Mouse (Mus musculus): ENCODE results near the gene Rab23. TPM values are rescaled to one million over a fixed set of nuclear protein-coding genes. Genes with fewer than 3 reads are reported as not detected.
A peak's percentile ranks its signal among the peaks of the same experiment; 100 is the strongest.

Rab23 gene
- total RNA-seq, 2 experiments from 2014 or later, result 27.2 to 31.4 TPM

DNA sequence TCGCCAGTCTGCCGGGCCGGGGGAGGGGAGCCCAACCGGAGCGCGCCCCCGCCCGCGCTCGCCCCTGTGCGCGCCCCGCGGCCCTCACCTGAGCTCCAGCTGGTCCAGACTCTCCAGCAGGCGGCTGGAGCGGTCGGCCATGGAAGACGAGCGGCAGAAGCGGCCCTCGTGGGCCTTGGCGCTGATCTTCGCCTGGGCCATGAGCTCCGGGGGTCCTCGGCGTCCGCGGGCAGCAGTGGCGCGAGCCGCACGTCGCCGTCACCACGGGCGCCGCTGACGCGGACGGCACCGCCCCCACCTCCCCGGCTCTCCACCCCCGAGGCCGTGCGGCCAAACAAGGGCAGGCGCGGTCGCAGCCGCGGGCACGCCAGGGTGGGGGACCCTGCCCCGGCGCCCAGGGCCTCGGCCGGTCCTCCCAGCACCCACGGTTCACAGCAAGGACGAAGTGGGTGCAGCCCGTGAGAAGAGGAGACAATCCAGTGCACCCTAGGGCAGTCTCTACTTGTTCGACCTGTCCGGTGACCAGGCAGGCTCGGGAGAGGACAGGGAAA, 37.9 kb downstream of the Rab23 start, which contains the start of gene Bag2:
Bag2 (minus strand) TSS at position 305 of the 551 bp plus-strand sequence.
- peak; percentile 38 to 42 for DNase-seq (ENCODE audit: low spot score in 2 of 2)
- intact Hi-C loops (cut with DNase I), result loop anchor here (5.0 to 10.0 kb wide), 2 partner anchors 125 to 207 kb away; no protein-coding TSS in a partner anchor

DNA sequence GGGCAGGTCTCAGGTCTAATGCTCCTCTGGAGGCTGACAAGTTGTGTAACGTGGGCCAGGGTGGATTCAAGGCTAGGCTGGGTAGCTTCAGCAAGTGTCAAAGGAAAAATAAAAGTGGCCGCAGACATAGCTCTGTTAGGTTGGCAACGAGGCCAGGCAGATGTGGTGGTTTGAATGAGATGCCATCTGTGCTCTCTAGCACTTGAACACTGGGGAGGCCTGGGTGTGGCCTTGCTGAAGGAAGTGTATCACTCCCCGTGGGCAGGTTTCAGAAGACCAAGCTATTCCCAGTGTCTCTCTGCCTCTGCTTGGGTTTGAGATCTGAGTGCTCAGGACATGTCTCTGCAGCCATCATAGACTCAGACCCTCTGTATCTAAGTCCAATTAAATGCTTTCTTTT, 38.8 kb downstream of the Rab23 start:
- DNase-seq (ENCODE audit: low spot score in 2 of 2), result peak in 1 of 2 experiments; percentile 39
- intact Hi-C loops (cut with DNase I), result loop anchor here (5.0 to 10.0 kb wide), 2 partner anchors 124 to 206 kb away; no protein-coding TSS in a partner anchor

DNA sequence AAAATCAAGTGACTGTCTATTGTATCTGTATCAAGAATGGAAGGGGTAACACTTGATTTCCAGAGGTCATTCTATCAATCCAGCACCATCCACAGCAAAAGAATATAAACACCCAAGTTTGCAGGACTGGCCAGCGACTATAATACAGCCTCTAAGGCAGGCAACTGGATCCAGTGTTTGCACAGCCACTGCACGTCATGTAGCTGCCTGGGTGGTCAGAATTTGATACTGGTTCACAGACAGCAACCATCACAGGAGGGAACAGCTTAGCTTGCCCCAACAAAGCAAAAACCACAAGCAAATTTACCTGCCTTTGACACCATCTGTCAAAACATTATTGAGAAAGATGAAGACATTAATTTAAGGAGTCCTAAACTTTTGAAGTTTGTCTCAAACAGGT, 44.1 kb downstream of the Rab23 start:
- intact Hi-C loops (cut with DNase I), result no loop called here
- no peak for DNase-seq (ENCODE audit: low spot score in 2 of 2)

DNA sequence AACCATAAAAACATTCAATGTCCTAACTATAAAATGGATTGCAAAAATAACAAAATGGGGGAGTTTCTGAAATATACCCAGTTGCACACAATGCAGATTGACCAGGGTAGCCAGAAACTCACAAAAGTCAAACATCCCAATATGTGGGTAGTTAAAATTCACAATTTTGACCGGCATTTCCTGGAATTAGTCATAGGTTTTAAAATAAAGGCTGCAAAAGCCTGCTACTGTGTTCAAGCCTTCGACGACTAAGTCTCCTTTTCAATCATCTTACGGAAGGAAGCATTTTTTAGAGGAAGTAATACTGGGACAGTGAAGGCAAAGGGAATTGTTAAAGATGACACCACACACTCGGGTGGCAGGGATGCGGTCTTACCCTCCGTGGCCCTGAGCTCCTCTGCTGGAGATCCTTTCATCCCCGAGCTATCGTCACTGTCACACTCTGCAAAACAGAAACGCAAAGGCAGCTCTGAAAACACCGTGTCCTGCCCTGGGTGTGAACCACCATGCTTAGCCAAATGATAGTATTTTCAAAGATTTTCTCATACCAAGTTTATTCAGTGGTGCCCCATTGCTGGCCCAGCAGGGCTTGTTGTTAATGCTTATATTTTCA, 45.9 kb downstream of the Rab23 start:
- DNase-seq (ENCODE audit: low spot score in 2 of 2), result no peak
- intact Hi-C loops (cut with DNase I), result no loop called here

DNA sequence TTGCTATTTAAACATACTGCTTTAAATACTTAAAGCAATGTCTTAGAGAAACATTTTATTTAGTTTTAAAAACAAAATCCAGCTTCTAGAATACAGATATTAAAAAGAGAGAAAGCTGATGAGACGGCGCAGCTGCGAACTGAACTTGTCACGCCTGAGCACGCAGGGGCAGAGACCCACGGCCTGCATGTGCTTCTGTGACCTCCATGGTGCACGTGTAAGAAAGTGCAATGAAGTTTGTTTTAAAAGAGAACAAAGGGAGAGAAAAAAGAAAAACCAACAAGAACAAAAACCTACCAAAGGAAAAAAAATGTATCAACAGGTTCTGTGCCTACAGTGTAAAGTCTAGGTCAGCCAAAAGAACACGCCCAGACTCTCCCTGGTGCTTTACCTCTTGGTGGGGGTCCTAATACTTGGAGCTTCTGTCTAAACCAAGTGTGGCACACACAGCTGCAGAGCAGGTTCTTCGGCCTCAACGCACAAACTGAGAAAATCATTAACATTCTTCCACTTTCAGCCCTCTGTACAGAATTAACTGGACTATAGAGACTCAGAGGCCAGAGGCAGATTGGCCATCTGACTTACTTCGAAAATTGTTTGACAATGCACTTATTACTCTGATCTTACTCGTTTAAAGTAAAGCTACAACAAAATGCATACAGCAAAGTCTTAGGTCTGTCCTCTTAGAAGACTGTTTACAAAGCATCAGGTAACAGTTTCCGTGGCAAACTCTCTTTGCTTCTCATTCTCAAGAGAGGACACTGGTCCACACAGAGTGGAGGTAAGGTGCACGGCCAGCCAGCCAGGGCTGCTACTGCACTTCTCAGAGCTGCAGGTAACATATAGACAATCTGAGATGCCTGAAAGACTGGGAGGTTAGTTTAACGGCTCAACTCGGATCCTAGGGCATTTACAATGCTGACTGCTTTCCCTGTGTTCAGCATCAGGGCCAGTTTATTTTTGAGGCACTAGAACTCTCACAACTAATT, 47.1 kb downstream of the Rab23 start:
- DNase-seq (ENCODE audit: low spot score in 2 of 2), result no peak
- intact Hi-C loops (cut with DNase I), result no loop called here

DNA sequence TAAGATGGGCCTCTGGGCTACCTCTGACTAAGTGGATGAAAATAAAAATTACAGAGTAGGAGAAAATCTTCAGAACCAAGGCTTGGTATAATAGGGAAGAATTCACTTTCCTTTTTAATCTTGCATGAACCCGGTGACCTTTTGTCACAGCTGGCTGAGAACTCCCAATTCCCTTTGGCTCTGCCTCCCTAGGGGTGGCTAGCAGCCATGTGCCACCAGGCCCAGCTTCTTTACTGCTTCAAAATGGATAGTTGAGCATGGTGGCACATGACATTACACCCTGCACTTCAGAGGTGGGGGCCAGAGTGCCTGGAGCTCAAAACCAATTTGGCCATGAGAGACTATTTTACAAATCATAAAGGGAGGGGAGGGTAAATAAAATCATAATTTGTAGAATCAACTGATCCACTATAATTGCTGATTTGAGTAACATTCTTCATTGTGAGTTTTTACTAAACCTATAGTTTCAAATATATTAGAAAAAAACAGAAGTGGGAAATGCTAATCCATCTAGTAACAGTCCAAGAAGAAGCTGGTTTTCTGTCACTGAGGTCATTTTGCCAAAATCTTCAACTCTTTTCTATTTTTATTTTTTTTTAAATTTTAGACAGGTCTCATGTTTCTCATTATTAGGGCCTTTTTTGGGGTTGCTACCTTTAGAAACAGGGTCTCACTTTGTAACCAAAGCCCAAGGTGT, 48.6 kb downstream of the Rab23 start:
- no peak for DNase-seq (ENCODE audit: low spot score in 2 of 2)
- intact Hi-C loops (cut with DNase I), result no loop called here

DNA sequence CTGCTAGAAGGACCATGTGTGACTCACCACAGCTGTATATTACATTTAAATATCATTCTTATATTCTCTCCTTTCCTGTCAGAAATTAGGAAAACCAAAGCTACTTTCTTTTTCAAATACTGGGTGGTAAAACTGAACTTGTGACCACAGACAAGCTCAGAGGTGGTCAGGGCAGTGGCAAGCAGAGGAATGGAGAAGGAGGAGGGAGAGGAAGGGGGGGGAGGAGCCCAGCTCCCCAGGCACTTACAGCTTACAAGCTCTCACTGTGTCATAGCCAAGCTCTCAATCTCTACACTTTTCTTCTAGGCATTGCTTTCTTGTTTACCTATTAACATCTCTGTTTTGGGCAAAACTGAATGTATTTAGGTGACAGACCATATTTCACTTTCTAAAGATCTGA, 49.1 kb downstream of the Rab23 start:
- intact Hi-C loops (cut with DNase I), result no loop called here
- no peak for DNase-seq (ENCODE audit: low spot score in 2 of 2)

DNA sequence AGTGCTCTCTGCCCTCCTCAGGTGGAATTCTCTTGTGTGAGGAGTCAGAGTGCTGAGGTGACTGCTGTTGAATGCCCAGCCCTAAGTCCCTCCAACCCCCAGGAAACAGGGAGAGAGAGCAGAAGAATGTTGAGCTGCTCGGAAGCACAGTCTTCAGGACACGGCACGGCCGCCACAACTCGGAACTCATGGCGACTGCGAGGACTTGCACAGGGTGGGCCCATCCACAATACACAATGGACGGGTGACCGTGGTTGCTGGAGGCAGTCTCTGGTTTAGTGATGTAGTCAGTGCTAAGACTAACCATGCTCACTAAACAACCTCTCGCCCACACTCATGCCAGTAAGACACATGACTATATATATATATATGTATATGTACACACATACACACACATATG, 51.9 kb downstream of the Rab23 start:
- intact Hi-C loops (cut with DNase I), result no loop called here
- DNase-seq (ENCODE audit: low spot score in 2 of 2), result no peak

DNA sequence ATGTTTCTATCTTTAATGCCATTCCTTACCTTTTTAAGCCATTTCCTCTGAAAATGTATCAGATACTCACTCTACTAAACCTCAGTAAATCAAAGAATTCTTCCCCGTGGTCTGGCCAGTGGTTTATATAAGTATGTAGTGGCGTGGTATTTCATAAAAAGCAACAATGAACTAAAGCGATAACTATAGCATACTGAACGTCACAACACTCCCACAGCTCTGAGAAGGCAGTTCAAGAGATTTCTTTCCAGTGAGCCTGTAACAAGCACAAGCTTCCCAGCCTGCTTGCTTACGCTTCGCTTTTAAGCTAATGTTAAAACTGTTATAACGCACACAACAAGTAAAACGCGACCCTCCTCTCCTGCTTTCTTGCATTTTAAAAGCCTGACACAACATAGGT, 52.4 kb downstream of the Rab23 start:
- intact Hi-C loops (cut with DNase I), result no loop called here
- DNase-seq (ENCODE audit: low spot score in 2 of 2), result peak in 1 of 2 experiments; percentile 81

DNA sequence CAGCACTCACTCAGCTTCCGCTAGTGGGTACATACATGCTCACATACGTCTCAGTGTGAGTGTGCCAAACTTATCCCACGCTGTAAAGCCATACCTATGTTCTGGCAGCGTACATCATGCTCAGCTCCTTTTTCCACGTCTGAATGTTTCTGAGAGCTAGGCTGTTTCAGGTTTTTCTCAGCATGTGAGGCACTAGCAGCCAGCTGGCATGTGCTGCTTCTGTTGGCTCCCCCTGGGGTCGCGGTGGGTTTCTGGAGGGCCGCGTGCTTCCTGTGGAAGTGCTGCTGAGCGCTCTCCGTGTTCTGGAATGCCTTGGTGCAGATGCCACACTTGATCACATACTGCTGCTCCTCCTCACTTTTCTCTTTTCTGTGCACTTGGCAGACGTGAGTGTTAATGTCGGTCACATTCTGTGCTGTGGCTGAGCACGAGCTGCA, 56.5 kb downstream of the Rab23 start:
- intact Hi-C loops (cut with DNase I), result no loop called here
- DNase-seq (ENCODE audit: low spot score in 2 of 2), result peak in 1 of 2 experiments; percentile 70

DNA sequence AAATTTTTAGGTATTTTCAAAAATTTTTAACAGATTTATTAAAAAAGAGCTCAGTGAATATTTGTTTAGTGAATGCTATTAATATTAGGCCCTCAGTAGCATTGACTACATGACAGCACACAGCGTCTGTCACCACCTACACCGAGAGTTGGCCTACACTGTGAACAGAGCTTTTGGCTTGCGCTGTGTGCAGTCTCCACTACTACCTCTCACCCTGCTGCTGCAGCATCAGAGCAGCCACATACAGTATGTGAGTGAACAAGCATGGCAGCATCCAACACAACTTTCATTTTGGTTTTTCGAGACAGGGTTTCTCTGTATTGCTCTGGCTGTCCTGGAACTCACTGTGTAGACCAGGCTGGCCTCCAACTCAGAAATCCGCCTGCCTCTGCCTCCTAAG, 64.9 kb downstream of the Rab23 start:
- DNase-seq (ENCODE audit: low spot score in 2 of 2), result no peak

DNA sequence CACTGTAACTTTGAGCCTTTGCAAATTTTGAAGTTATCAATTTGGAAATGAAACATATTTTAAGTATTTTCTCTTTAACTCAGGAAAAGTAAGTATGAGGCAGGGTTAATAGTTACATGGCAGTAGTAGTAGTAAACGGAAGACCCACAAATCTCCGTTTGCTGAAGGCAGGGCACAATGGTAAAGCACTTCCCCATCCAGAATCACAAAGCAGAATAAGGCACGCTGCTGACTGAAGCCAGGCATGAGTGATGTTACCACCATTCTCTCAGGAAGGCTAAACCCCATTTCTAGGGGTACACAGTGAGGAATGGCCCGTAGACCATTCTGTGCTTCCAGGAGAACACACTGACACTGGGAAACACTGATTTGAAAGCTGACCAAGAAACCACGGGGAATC, 68.4 kb downstream of the Rab23 start:
- intact Hi-C loops (cut with DNase I), result no loop called here
- DNase-seq (ENCODE audit: low spot score in 2 of 2), result no peak

More for the DNA sequence above, 64.9 kb downstream of the Rab23 start:
- intact Hi-C loops (cut with DNase I), result no loop called here

DNA sequence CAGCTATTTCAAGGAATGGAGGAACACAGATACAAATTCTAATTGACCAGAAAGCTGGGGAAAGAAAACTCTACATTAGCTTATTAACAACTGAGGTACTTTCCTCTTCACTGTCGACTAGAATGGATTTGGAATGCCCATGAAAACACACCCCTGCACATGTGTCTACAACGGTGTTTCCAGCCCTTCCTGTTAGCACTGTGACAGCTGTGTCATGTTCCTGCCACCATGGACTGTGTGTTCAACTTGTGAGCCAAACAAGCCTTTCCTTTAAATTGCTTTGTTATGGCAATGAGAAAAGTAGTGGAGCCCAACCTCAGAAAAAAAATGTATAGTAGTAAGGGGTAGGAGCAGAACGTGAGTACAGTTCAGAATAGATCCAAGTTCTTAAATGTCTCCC, 68.8 kb downstream of the Rab23 start:
- intact Hi-C loops (cut with DNase I), result no loop called here
- DNase-seq (ENCODE audit: low spot score in 2 of 2), result no peak

Other genes starting within 250 kb of the Rab23 start
- gene Prim2, start 50.1 kb upstream of the Rab23 start, total RNA-seq (2021), result 1 to 10 TPM; 5.7 to 6.0 TPM
- 10 to 100 TPM; 12.5 to 14.1 TPM for gene Bag2, start 37.9 kb downstream of the Rab23 start, total RNA-seq (2021)
- gene Zfp451, start 94.7 kb downstream of the Rab23 start, total RNA-seq (2021), result 10 to 100 TPM; 58.0 to 65.7 TPM
- gene Bend6, start 187.9 kb downstream of the Rab23 start, total RNA-seq (2021), result 100 to 1,000 TPM; 123 to 127 TPM
- gene Dst, start 188.3 kb downstream of the Rab23 start, total RNA-seq (2021), result 100 to 1,000 TPM; 237 to 263 TPM

Data from left cerebral cortex, postnatal 25 days (tissue).